Mouse (Mus musculus) ovary, postnatal 10 days (tissue): ENCODE results near the gene Sfmbt2.

ENCODE experiments used
- DNase-seq: peaks from one replicate; pipeline ENCODE4 v3.0.0; 2022; ENCODE audit warnings: low spot score

Gene Sfmbt2

DNA sequence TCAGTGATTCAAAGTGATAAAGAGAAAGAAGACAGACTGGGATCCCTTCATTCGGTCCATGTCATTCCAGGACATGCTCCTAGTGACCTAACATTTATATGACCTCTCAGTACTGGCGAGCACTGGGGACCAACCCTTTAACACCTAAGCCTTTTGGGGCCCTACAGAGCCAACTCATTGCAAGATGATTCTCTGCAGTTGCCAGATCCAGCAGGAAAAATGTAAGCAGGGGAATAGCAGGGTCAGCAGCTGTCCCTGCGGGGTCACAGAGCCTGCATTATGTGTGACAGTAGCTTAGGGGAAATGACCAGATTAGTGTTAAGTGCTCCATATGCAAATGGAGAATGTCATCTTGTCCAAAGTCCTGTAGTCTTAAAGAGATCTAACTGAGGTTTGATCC is 195.2 kb downstream of the Sfmbt2 start:
- no peak for DNase-seq

DNA sequence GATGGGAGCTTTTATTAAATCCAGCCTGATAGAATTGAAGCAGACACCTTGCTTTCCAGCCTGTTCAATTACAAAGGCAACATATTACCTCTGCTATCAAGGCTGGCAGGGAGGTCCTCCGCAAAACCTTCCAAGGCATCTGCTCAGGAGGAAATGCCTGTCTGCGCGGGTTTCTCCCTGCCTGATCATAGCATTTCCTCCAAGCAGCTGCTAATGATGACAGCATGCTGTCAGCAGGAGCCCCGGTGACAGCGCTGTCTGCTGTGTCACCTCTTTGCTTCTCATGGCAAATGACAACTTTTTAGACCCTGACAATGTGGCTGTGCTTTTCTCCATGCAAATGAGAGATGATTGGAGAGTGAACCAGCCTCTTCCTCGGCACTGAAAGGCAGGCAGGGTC is 199.1 kb downstream of the Sfmbt2 start:
- no peak for DNase-seq

DNA sequence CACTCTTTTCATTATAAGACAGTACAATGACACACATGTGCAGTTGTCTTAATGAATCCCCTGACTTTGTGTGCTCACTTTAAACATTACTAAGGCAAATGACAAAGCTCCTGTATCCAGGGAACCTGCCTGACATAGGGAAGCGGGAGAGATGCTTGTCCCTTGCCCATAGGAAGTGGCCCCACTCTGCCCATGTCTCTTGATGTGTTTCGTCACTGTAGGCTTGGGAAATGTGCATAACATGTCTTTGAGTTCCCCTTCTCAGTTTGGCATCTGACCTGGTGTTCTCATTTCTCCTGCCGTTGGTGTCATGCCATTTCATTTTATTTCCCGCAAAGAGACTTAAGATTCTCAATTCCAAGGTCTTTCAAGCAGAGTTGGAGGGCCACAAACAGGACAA is 202.0 kb downstream of the Sfmbt2 start:
- no peak for DNase-seq

DNA sequence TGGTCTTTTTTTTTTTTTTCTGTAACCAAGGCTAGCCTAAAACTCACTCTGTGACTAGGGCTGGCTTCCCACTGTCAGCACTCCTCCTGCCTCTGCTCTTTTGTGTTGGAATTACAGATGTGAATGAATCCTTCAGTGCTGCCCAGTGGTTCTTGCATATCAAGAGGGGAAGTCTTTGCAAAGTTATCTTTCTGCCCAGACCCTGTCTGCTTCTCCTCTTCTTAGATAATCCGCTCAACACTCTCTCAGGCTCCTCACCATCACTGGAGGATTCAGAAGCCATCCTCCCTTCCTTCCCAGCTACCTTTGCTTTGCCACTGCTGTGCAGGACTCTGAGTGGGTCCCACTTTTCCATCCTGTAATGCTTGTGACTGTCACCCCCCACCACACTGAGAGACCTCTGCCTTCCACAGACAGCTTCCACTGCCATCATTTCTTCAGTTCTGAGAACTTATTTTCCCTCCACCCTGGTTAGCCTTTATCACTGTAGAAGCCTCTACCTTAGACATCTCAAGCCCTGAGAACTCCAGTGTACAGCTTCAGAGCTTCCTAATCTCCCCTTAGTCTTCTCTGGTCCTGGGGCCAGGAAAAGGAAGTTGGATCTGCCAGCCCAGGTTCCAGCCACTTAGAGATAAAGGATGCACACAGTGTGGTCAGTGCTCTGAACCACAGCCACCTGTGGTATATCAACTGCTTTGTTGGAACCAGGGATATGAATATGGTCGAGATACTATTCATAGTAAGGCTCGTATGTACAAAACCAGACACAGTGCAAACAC is 205.8 kb downstream of the Sfmbt2 start:
- DNase-seq, result no peak

DNA sequence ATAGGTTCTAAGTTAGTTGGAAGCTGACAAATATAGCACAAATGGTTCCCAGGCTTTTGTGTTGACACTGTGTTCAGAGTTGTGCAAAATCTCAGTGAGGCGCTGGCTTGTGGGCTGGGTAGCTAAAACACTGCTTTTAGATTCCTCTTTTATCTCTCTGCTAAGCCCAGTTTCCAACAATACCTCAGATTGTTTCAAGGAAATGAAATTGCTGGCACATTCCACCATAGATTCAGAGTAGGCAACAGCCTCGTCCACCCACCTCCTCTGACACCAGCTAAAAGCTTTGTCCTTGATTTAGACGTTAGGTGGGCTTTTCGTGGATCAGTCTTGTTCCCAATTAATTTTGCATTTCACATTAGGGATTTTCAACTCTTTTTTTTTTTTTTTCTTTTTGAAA is 212.4 kb downstream of the Sfmbt2 start:
- DNase-seq, result no peak

DNA sequence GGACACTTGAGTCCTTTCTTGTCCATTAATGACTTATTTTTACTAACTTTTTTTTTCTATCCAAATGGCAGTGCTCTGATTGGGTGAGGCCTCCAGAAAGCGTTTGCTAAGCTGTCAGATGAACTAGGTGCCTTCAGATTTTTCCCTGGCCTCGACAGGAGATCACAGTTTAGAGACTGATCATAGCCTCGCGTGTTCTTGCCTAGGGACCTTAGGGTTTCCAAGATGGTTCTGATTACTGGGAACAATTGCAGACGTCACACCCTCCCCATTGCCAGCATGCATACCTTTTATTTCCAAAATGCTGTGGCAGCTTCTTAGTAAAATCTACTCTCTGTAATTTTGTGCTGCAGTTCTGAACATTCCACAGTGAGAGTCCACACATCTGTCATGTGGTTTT is 212.8 kb downstream of the Sfmbt2 start:
- DNase-seq, result no peak

DNA sequence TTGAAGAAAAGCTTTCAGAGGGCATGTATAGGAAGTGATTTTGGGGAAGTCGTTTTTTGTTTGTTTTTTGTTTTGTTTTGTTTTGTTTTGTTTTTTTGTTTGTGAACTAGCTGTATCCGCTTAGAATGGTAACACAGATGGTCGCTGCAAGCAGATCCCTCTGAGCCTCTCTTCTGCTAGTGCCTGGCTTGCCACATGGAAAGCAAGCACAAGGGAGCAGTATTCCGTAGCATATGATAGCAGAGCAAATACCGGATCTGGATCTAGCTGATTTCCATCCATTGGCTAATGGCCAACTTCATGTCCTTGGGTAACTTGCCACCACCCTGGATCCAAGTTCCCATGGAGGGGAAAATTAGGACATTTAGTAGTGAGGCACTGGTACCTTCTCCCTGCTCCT is 221.0 kb downstream of the Sfmbt2 start:
- DNase-seq, result no peak

DNA sequence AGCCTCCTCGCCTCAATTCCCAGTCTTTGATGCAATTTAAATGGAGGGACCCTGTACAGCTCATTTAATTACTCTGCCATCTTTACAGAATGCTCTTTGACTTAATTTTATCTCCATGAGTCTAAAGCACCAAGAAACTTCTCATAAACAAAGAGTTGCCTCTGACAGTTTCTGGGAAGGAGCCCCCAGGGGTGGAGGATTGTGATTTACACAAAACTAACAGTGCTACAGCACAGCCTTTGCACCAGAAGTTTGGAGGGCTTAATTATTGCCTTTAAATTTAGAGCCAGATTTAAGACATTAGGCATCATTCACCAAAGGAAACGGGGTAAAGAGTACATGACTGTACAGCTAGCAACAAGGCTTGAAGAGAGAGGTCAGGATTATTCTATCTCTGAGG is 245.2 kb downstream of the Sfmbt2 start:
- DNase-seq, result no peak
